Mouse (Mus musculus) kidney, embryonic 14.5 days (tissue): Measurements from ENCODE around the gene Dapk1. TPM values are rescaled to one million over a fixed set of nuclear protein-coding genes. Genes with fewer than 3 reads are reported as not detected.
A peak's percentile ranks its signal among the peaks of the same experiment; 100 is the strongest.
"Not testable (repeated sequence)": the region's sequence is repeated elsewhere in the genome, so short reads cannot be mapped to it uniquely, and the experiment has no call there.

Experiments used
- ATAC-seq: fragments of 200-750 bp; cut with Nextera tagmentation; 2 replicates; pipeline ENCODE4 v1.8.0; 2017; ENCODE audit warnings: moderate number of reproducible peaks, mild to moderate bottlenecking, moderate TSS enrichment, moderate library complexity; ENCODE audit not compliant: low FRiP score, low TSS enrichment
- H3K27ac ChIP-seq: fragments of 300-500 bp; sonication (generic); 2 replicates; pipeline ENCODE4 v1.5.1; 2014; ENCODE audit warnings: low read depth, mild to moderate bottlenecking, low read length, moderate library complexity, mixed read lengths
- H3K27me3 ChIP-seq: fragments of 300-500 bp; sonication (generic); 2 replicates; pipeline ENCODE4 v1.6.1; 2014; ENCODE audit warnings: mild to moderate bottlenecking, low read length; ENCODE audit not compliant: control insufficient read depth, insufficient read depth
- H3K36me3 ChIP-seq: fragments of 300-500 bp; sonication (generic); 2 replicates; pipeline ENCODE4 v1.6.1; 2014; ENCODE audit warnings: low read length, mixed read lengths; ENCODE audit not compliant: control insufficient read depth, insufficient read depth
- H3K4me1 ChIP-seq: fragments of 300-500 bp; sonication (generic); 2 replicates; pipeline ENCODE4 v1.6.1; 2014; ENCODE audit warnings: low read length, mixed read lengths; ENCODE audit not compliant: control insufficient read depth, insufficient read depth
- H3K4me2 ChIP-seq: fragments of 300-500 bp; sonication (generic); replicated peaks from 2 replicates; pipeline ENCODE4 v1.6.1; 2014; ENCODE audit warnings: low read depth, mild to moderate bottlenecking, low read length
- H3K4me3 ChIP-seq: fragments of 300-500 bp; sonication (generic); 2 replicates; pipeline ENCODE4 v1.5.1; 2014; ENCODE audit warnings: mild to moderate bottlenecking, low read length
- H3K9ac ChIP-seq: fragments of 300-500 bp; sonication (generic); 2 replicates; pipeline ENCODE4 v1.6.1; 2014; ENCODE audit warnings: low read depth, mild to moderate bottlenecking, low read length, moderate library complexity
- H3K9me3 ChIP-seq: fragments of 300-500 bp; sonication (generic); 2 replicates; pipeline ENCODE4 v1.6.1; 2016; ENCODE audit warnings: low read length; ENCODE audit not compliant: control insufficient read depth
- WGBS: fragments of 180-500 bp; shearing (Covaris S2); extraction: QIAGEN DNeasy Blood & Tissue Kit; methylation state at CpG from one replicate; pipeline ENCODE4 v1.1.7; 2014; 5-methylcytosine and 5-hydroxymethylcytosine counted together
- polyA plus RNA-seq: library from polyadenylated mRNA; unstranded; fragments of >200 nt; fragmentation: Nextera tagmentation; extraction: Ambion mirVana; gene quantifications from 2 replicates; pipeline ENCODE4 v1.2.1, GENCODE M21; 2014

Gene Dapk1
- polyA plus RNA-seq, 1 experiment from 2014 or later = 24.5 TPM

GRCm38 (mm10) chr13:60610971-60611370, 9.2 kb downstream of the Dapk1 start:
- not testable (repeated sequence) for H3K27me3 ChIP-seq, H3K9me3 ChIP-seq, H3K36me3 ChIP-seq, H3K4me1 ChIP-seq, ATAC-seq, H3K4me3 ChIP-seq, H3K9ac ChIP-seq, H3K4me2 ChIP-seq, H3K27ac ChIP-seq
- WGBS = 79% methylated on average over 6 of the region's 6 CpGs

GRCm38 (mm10) chr13:60612160-60612559, 10.4 kb downstream of the Dapk1 start:
- Histone ChIP-seq H3K27ac (no peak overlapping the region), H3K4me3 (no peak overlapping the region), H3K36me3 (peaks cover 4% of the 10 kb centered on the region; the same call in 1 of the 2 replicates), H3K27me3 (no peaks in the 10 kb centered on the region), H3K9me3 (no peaks in the 10 kb centered on the region), H3K4me1 (no peaks in the 10 kb centered on the region), H3K4me2 (no peak overlapping the region), H3K9ac (no peak overlapping the region)
- 76% methylated on average over 3 of the region's 3 CpGs for WGBS
- no peak for ATAC-seq

DNA sequence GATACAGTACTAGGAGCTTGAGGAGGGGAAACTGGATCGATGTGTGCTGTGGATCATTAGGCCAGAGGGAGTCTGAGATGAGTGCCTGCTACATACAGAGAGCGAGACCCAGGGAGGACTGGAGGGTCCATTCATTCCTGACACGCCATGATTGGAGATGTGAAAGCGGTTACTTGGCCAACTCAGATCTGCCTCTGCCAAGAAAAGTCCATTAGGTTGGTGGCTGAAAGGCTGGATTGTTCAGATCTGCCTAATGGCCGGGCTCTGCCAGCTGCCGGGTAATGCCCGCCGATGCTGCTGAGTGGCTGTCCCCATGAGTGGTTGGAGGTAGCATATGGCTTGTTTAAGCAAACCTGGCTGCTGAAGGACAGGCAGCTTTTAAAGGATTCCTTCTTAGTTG, 12.4 kb downstream of the Dapk1 start:
- peaks cover 4% of the 10 kb centered on the region; the same call in 1 of the 2 replicates for H3K36me3 ChIP-seq
- no peak overlapping the region for H3K9ac ChIP-seq
- H3K4me2 ChIP-seq = no peak overlapping the region
- no peaks in the 10 kb centered on the region for H3K9me3 ChIP-seq
- no peaks in the 10 kb centered on the region; the same call in 1 of the 2 replicates for H3K4me1 ChIP-seq
- no peaks in the 10 kb centered on the region for H3K27me3 ChIP-seq
- no peak for ATAC-seq
- H3K4me3 ChIP-seq = no peak overlapping the region
- H3K27ac ChIP-seq = no peak overlapping the region
- WGBS = 92% methylated on average over 8 of the region's 8 CpGs

GRCm38 (mm10) chr13:60615057-60615650, 13.4 kb downstream of the Dapk1 start:
- H3K27me3 ChIP-seq = no peaks in the 10 kb centered on the region
- H3K36me3 ChIP-seq = peaks cover 4% of the 10 kb centered on the region; the same call in 1 of the 2 replicates
- H3K27ac ChIP-seq = no peak overlapping the region
- 58% methylated on average over 15 of the region's 15 CpGs for WGBS
- no peaks in the 10 kb centered on the region; the same call in 1 of the 2 replicates for H3K4me1 ChIP-seq
- H3K4me3 ChIP-seq = no peak overlapping the region
- no peaks in the 10 kb centered on the region for H3K9me3 ChIP-seq
- no peak overlapping the region for H3K9ac ChIP-seq
- ATAC-seq = no peak
- H3K4me2 ChIP-seq = no peak overlapping the region

DNA sequence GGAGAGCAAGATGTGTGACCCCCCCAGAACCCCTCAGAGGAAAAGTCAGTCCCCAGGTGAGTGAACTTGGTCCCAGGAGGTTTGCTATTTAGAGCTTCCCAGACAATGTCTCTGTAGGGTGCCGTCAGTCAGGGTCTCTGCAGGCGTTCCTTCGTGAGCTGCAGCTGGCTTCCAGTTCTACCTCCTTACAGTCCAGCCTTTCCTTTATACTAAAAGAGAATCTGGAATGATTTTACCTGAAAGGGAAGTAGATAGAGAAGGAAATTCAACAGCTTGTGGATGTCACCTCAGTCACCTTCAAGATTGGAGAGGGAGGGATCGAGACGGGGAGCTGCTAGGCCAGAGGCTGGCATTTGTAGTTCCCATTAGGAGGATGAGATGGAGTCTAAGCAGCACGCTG, 14.3 kb downstream of the Dapk1 start:
- whole genome bisulfite sequencing = 79% methylated on average over 6 of the region's 6 CpGs
- no peaks in the 10 kb centered on the region; the same call in 1 of the 2 replicates for H3K4me1 ChIP-seq

GRCm38 (mm10) chr13:60618287-60618686, 16.5 kb downstream of the Dapk1 start:
- no peak overlapping the region for H3K9ac ChIP-seq
- H3K4me2 ChIP-seq = no peak overlapping the region
- H3K27me3 ChIP-seq = no peaks in the 10 kb centered on the region
- H3K36me3 ChIP-seq = no peaks in the 10 kb centered on the region
- H3K4me3 ChIP-seq = no peak overlapping the region
- no peaks in the 10 kb centered on the region for H3K9me3 ChIP-seq
- WGBS = 26% methylated on average over 9 of the region's 9 CpGs
- H3K27ac ChIP-seq = no peak overlapping the region
- 0 out of 2 replicates have a peak, but pooled peaks have one; percentile 51 for ATAC-seq
- no peaks in the 10 kb centered on the region; the same call in 1 of the 2 replicates for H3K4me1 ChIP-seq

More for the DNA sequence above, 14.3 kb downstream of the Dapk1 start:
- Histone ChIP-seq H3K9ac (no peak overlapping the region), H3K27ac (no peak overlapping the region), H3K36me3 (peaks cover 4% of the 10 kb centered on the region; the same call in 1 of the 2 replicates), H3K9me3 (no peaks in the 10 kb centered on the region), H3K27me3 (no peaks in the 10 kb centered on the region), H3K4me3 (no peak overlapping the region), H3K4me2 (no peak overlapping the region)
- no peak for ATAC-seq

DNA sequence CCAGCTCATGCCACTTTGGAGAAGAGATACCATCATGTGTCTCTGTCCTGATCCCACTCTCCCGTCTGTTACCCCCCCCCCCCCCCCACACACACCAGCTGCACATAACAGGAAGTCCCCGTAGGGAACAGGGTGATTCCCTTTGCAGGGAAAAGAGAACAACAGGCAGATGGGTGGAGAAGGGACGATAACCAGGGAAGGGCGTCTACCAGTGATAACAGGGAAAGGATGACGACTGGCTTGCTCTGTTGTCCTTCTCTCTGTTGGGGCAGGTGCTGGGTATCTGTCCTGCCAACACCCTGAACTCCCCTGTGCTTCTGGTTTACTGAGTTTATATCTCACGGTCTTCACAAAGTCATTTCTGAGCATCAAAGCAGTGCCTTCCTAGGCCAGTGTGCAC, 18.0 kb downstream of the Dapk1 start:
- Histone ChIP-seq H3K4me3 (no peak overlapping the region), H3K9ac (no peak overlapping the region; the same call in 1 of the 2 replicates), H3K27me3 (no peaks in the 10 kb centered on the region), H3K36me3 (no peaks in the 10 kb centered on the region), H3K4me2 (no peak overlapping the region), H3K9me3 (0 out of 2 replicates have a peak, but pooled peaks cover under 1% of the 10 kb centered on the region), H3K4me1 (no peaks in the 10 kb centered on the region; the same call in 1 of the 2 replicates), H3K27ac (no peak overlapping the region)
- no peak for ATAC-seq
- WGBS = 48% methylated on average over 6 of the region's 6 CpGs

GRCm38 (mm10) chr13:60621411-60621965, 19.7 kb downstream of the Dapk1 start:
- H3K27me3 ChIP-seq = no peaks in the 10 kb centered on the region
- 57% methylated on average over 4 of the region's 4 CpGs for WGBS
- ATAC-seq = no peak
- H3K9me3 ChIP-seq = 0 out of 2 replicates have a peak, but pooled peaks cover 6% of the 10 kb centered on the region
- H3K27ac ChIP-seq = no peak overlapping the region
- no peak overlapping the region for H3K4me3 ChIP-seq
- no peak overlapping the region for H3K9ac ChIP-seq
- H3K4me1 ChIP-seq = no peaks in the 10 kb centered on the region; the same call in 1 of the 2 replicates
- H3K4me2 ChIP-seq = no peak overlapping the region
- H3K36me3 ChIP-seq = no peaks in the 10 kb centered on the region

- WGBS = 67% methylated on average over 7 of the region's 7 CpGs
Measured at GRCm38 (mm10) chr13:60625581-60625980, 23.8 kb downstream of the Dapk1 start.

More at GRCm38 (mm10) chr13:60625581-60625980, 23.8 kb downstream of the Dapk1 start:
- no peak overlapping the region for H3K4me3 ChIP-seq
- H3K27me3 ChIP-seq = no peaks in the 10 kb centered on the region
- no peak for ATAC-seq
- no peak overlapping the region for H3K9ac ChIP-seq
- no peak overlapping the region for H3K4me2 ChIP-seq
- no peak overlapping the region for H3K27ac ChIP-seq
- H3K9me3 ChIP-seq = 0 out of 2 replicates have a peak, but pooled peaks cover 6% of the 10 kb centered on the region
- 0 out of 2 replicates have a peak, but pooled peaks cover 4% of the 10 kb centered on the region for H3K4me1 ChIP-seq
- no peaks in the 10 kb centered on the region for H3K36me3 ChIP-seq
